Mouse (Mus musculus): ENCODE data around the gene Carnmt1. TPM values are rescaled to one million over a fixed set of nuclear protein-coding genes. Genes with fewer than 3 reads are reported as not detected.
"Not testable (repeated sequence)": the region's sequence is repeated elsewhere in the genome, so short reads cannot be mapped to it uniquely, and the experiment has no call there.

Carnmt1 gene
- polyA plus RNA-seq, 1 experiment from 2014 or later: 18.0 TPM

DNA sequence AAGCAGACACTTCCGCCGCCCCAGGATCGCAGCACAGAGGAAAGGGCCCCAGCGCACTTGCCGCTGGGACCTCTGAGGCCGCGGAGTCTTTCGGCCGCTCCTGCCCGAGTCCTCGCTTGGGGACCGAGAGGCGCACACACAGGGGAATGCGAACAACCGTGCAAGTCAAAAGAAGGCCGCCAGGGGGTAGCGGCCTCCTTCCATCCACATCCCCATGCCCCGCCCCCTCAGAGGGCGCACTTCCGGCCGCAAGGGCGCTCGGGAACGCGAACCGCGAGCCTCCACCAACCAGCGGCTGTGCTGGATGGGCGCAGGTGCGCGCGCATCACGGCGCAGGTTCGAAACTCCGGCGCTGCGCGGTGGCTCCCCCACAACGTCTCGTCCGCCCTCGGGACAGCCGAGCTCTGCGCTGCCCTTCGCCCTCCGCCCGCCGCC, 42.3 kb downstream of the Carnmt1 start, which contains the start of gene D030056L22Rik:
Gene D030056L22Rik (plus strand): TSS at position 328 of the 435 bp plus-strand sequence.
- no peaks in the 10 kb centered on the region for H3K36me3 ChIP-seq (ENCODE audit: control insufficient read depth, insufficient read depth, low read length)
- ATAC-seq (ENCODE audit: low FRiP score, low TSS enrichment): peak; percentile 99
- no peaks in the 10 kb centered on the region for H3K27me3 ChIP-seq (ENCODE audit: control insufficient read depth, insufficient read depth, low read length)
- no peaks in the 10 kb centered on the region for H3K9me3 ChIP-seq (ENCODE audit: control insufficient read depth, low read length)
- H3K4me3 ChIP-seq (replicated peaks; ENCODE audit: low read depth, low read length): peak within 1 kb of the TSS; percentile 80
- peak; percentile 99 for DNase-seq
- H3K4me2 ChIP-seq (ENCODE audit: low read length): peak within 1 kb of the TSS; percentile 90
- WGBS: under 1% methylated on average over 49 of the region's 49 CpGs
- H3K27ac ChIP-seq (replicated peaks; ENCODE audit: low read depth, low read length): peak within 1 kb of the TSS; percentile 94
- H3K4me1 ChIP-seq (ENCODE audit: control insufficient read depth, insufficient read depth, low read length): peaks cover 14% of the 10 kb centered on the region
- peak within 1 kb of the TSS; percentile 76 for H3K9ac ChIP-seq (replicated peaks; ENCODE audit: low read length)

DNA sequence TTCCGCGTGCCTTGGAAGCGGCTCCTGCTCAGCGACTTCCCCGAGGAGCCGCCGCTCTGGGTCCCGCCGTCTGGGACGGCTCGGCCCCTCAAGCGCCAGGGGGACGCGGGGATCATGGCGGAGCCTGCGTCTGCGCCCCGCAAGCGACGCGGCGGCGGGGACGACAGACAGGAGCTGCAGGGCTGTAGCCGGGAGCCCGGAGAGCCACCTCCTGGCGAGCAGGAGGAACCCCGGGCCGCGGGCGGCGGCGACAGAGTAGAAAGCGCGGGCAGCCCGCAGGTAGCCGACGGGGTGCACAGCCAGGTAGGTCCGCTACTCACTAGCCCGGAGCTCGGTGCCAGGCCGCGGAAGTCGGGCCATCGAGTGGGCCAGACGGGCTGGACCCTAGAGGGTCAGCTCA, 42.8 kb downstream of the Carnmt1 start:
- Histone ChIP-seq H3K4me1 (ENCODE audit: control insufficient read depth, insufficient read depth, low read length) (peaks cover 14% of the 10 kb centered on the region), H3K4me3 (replicated peaks; ENCODE audit: low read depth, low read length) (peak overlapping the region; percentile 80), H3K4me2 (ENCODE audit: low read length) (peak overlapping the region; percentile 90), H3K9ac (replicated peaks; ENCODE audit: low read length) (peak overlapping the region; percentile 76)
- H3K27me3 ChIP-seq (ENCODE audit: control insufficient read depth, insufficient read depth, low read length); H3K9me3 ChIP-seq (ENCODE audit: control insufficient read depth, low read length); H3K36me3 ChIP-seq (ENCODE audit: control insufficient read depth, insufficient read depth, low read length); H3K27ac ChIP-seq (replicated peaks; ENCODE audit: low read depth, low read length): not testable (repeated sequence)
- ATAC-seq (ENCODE audit: low FRiP score, low TSS enrichment): peak; percentile 68
- under 1% methylated on average over 40 of the region's 46 CpGs for WGBS
- DNase-seq: peak; percentile 66

- H3K9ac ChIP-seq (replicated peaks; ENCODE audit: low read length): no peak overlapping the region
- peaks cover 14% of the 10 kb centered on the region for H3K4me1 ChIP-seq (ENCODE audit: control insufficient read depth, insufficient read depth, low read length)
- no peak for ATAC-seq (ENCODE audit: low FRiP score, low TSS enrichment)
- no peak overlapping the region for H3K4me2 ChIP-seq (ENCODE audit: low read length)
- peaks cover 6% of the 10 kb centered on the region; the same call in 1 of the 2 replicates for H3K36me3 ChIP-seq (ENCODE audit: control insufficient read depth, insufficient read depth, low read length)
- H3K27me3 ChIP-seq (ENCODE audit: control insufficient read depth, insufficient read depth, low read length): no peaks in the 10 kb centered on the region
- 40% methylated on average over 1 of the region's 1 CpGs for WGBS
- no peak overlapping the region for H3K4me3 ChIP-seq (replicated peaks; ENCODE audit: low read depth, low read length)
- H3K9me3 ChIP-seq (ENCODE audit: control insufficient read depth, low read length): no peaks in the 10 kb centered on the region
- H3K27ac ChIP-seq (replicated peaks; ENCODE audit: low read depth, low read length): no peak overlapping the region
- DNase-seq: peak; percentile 84
Measured at GRCm38 (mm10) chr19:18716374-18716773, 45.8 kb downstream of the Carnmt1 start.

GRCm38 (mm10) chr19:18720337-18720736, 49.8 kb downstream of the Carnmt1 start:
- Histone ChIP-seq H3K9ac (replicated peaks; ENCODE audit: low read length) (no peak overlapping the region), H3K4me2 (ENCODE audit: low read length) (no peak overlapping the region), H3K9me3 (ENCODE audit: control insufficient read depth, low read length) (no peaks in the 10 kb centered on the region), H3K36me3 (ENCODE audit: control insufficient read depth, insufficient read depth, low read length) (peaks cover 6% of the 10 kb centered on the region; the same call in 1 of the 2 replicates), H3K27me3 (ENCODE audit: control insufficient read depth, insufficient read depth, low read length) (no peaks in the 10 kb centered on the region), H3K4me1 (ENCODE audit: control insufficient read depth, insufficient read depth, low read length) (no peaks in the 10 kb centered on the region), H3K27ac (replicated peaks; ENCODE audit: low read depth, low read length) (no peak overlapping the region), H3K4me3 (replicated peaks; ENCODE audit: low read depth, low read length) (no peak overlapping the region)
- WGBS: 92% methylated on average over 3 of the region's 3 CpGs
- DNase-seq (no peak), ATAC-seq (ENCODE audit: low FRiP score, low TSS enrichment) (no peak)

DNA sequence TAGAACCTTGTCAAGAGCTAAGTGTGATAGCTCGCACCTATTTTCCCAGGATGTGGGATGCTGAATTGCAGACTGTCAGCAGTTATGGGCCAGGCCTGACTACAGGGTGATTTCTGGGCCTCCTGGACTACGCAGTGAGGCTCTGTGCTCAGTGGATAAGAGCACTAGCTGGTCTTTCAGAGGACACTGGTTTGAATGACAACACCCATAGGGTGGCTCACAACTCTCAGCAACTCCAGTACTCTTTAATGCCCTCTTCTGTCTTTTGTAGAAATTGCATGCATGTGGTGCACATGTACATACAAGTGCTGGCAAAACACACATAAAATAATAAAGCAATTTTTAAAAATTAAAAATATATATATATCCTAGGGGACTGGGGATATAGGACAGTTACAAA, 54.6 kb downstream of the Carnmt1 start:
- H3K4me3 ChIP-seq (replicated peaks; ENCODE audit: low read depth, low read length): no peak overlapping the region
- no peaks in the 10 kb centered on the region for H3K9me3 ChIP-seq (ENCODE audit: control insufficient read depth, low read length)

GRCm38 (mm10) chr19:18730255-18730654, 59.7 kb downstream of the Carnmt1 start:
- WGBS: 85% methylated on average over 7 of the region's 7 CpGs
- no peak overlapping the region for H3K4me3 ChIP-seq (replicated peaks; ENCODE audit: low read depth, low read length)
- no peak for DNase-seq
- H3K36me3 ChIP-seq (ENCODE audit: control insufficient read depth, insufficient read depth, low read length): no peaks in the 10 kb centered on the region
- no peak overlapping the region for H3K27ac ChIP-seq (replicated peaks; ENCODE audit: low read depth, low read length)
- ATAC-seq (ENCODE audit: low FRiP score, low TSS enrichment): no peak
- H3K9ac ChIP-seq (replicated peaks; ENCODE audit: low read length): no peak overlapping the region
- no peak overlapping the region for H3K4me2 ChIP-seq (ENCODE audit: low read length)
- H3K4me1 ChIP-seq (ENCODE audit: control insufficient read depth, insufficient read depth, low read length): no peaks in the 10 kb centered on the region
- no peaks in the 10 kb centered on the region for H3K27me3 ChIP-seq (ENCODE audit: control insufficient read depth, insufficient read depth, low read length)
- no peaks in the 10 kb centered on the region for H3K9me3 ChIP-seq (ENCODE audit: control insufficient read depth, low read length)

More for the DNA sequence above, 54.6 kb downstream of the Carnmt1 start:
- Histone ChIP-seq H3K4me2 (ENCODE audit: low read length) (no peak overlapping the region), H3K4me1 (ENCODE audit: control insufficient read depth, insufficient read depth, low read length) (no peaks in the 10 kb centered on the region), H3K27me3 (ENCODE audit: control insufficient read depth, insufficient read depth, low read length) (no peaks in the 10 kb centered on the region), H3K9ac (replicated peaks; ENCODE audit: low read length) (no peak overlapping the region), H3K36me3 (ENCODE audit: control insufficient read depth, insufficient read depth, low read length) (no peaks in the 10 kb centered on the region), H3K27ac (replicated peaks; ENCODE audit: low read depth, low read length) (no peak overlapping the region)
- no peak for DNase-seq
- WGBS: 88% methylated on average over 2 of the region's 2 CpGs
- no peak; the same call in 1 of the 2 replicates for ATAC-seq (ENCODE audit: low FRiP score, low TSS enrichment)

- Histone ChIP-seq H3K27me3 (ENCODE audit: control insufficient read depth, insufficient read depth, low read length) (no peaks in the 10 kb centered on the region), H3K9ac (replicated peaks; ENCODE audit: low read length) (no peak overlapping the region), H3K4me1 (ENCODE audit: control insufficient read depth, insufficient read depth, low read length) (no peaks in the 10 kb centered on the region), H3K4me2 (ENCODE audit: low read length) (no peak overlapping the region), H3K27ac (replicated peaks; ENCODE audit: low read depth, low read length) (no peak overlapping the region), H3K36me3 (ENCODE audit: control insufficient read depth, insufficient read depth, low read length) (no peaks in the 10 kb centered on the region), H3K4me3 (replicated peaks; ENCODE audit: low read depth, low read length) (no peak overlapping the region), H3K9me3 (ENCODE audit: control insufficient read depth, low read length) (no peaks in the 10 kb centered on the region)
- ATAC-seq (ENCODE audit: low FRiP score, low TSS enrichment) (no peak), DNase-seq (no peak)
- WGBS: 69% methylated on average over 7 of the region's 7 CpGs
Measured at GRCm38 (mm10) chr19:18731077-18731476, 60.5 kb downstream of the Carnmt1 start.

DNA sequence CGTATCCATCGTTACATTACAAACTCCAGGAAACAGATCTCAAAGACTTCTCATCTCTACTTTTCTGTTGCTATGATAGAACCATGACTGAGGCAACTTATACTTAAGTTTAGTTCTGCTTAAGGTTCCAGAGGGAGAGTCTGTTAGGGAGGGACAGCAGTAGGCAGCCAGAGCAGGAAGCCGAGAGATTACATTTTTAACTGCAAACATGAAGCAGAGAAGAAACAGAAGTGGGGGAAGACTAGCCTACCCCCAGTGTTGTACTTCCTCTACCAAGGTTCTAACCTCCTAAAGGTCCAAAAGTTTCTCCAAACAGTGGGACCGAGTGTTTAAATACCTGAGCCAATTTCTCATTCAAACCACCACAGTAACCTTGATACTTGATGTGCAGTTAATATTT, 65.3 kb downstream of the Carnmt1 start:
- H3K4me2 ChIP-seq (ENCODE audit: low read length): no peak overlapping the region
- H3K9ac ChIP-seq (replicated peaks; ENCODE audit: low read length): no peak overlapping the region
- H3K4me1 ChIP-seq (ENCODE audit: control insufficient read depth, insufficient read depth, low read length): no peaks in the 10 kb centered on the region
- no peak overlapping the region for H3K4me3 ChIP-seq (replicated peaks; ENCODE audit: low read depth, low read length)
- H3K27ac ChIP-seq (replicated peaks; ENCODE audit: low read depth, low read length): no peak overlapping the region
- ATAC-seq (ENCODE audit: low FRiP score, low TSS enrichment) (no peak), DNase-seq (no peak)
- no peaks in the 10 kb centered on the region for H3K36me3 ChIP-seq (ENCODE audit: control insufficient read depth, insufficient read depth, low read length)
- WGBS: 96% methylated on average over 4 of the region's 4 CpGs
- no peaks in the 10 kb centered on the region for H3K27me3 ChIP-seq (ENCODE audit: control insufficient read depth, insufficient read depth, low read length)
- no peaks in the 10 kb centered on the region for H3K9me3 ChIP-seq (ENCODE audit: control insufficient read depth, low read length)

- no peak overlapping the region for H3K4me2 ChIP-seq (ENCODE audit: low read length)
- no peaks in the 10 kb centered on the region for H3K4me1 ChIP-seq (ENCODE audit: control insufficient read depth, insufficient read depth, low read length)
- DNase-seq (no peak), ATAC-seq (ENCODE audit: low FRiP score, low TSS enrichment) (no peak)
- H3K9ac ChIP-seq (replicated peaks; ENCODE audit: low read length): no peak overlapping the region
- no peak overlapping the region for H3K4me3 ChIP-seq (replicated peaks; ENCODE audit: low read depth, low read length)
- no peaks in the 10 kb centered on the region for H3K36me3 ChIP-seq (ENCODE audit: control insufficient read depth, insufficient read depth, low read length)
- WGBS: 86% methylated on average over 7 of the region's 7 CpGs
- no peak overlapping the region for H3K27ac ChIP-seq (replicated peaks; ENCODE audit: low read depth, low read length)
- no peaks in the 10 kb centered on the region for H3K27me3 ChIP-seq (ENCODE audit: control insufficient read depth, insufficient read depth, low read length)
- H3K9me3 ChIP-seq (ENCODE audit: control insufficient read depth, low read length): no peaks in the 10 kb centered on the region
Measured at GRCm38 (mm10) chr19:18739146-18739545, 68.6 kb downstream of the Carnmt1 start.

Data from midbrain, embryonic 14.5 days (tissue).